Mouse (Mus musculus): ENCODE data around the gene Tns3. TPM values are rescaled to one million over a fixed set of nuclear protein-coding genes. Genes with fewer than 3 reads are reported as not detected.

Tns3 gene
- polyA plus RNA-seq, 1 experiment from 2014 or later: 6.8 TPM

- Histone ChIP-seq H3K4me2 (replicated peaks) (no peak overlapping the region), H3K27ac (no peak overlapping the region), H3K4me1 (replicated peaks; ENCODE audit: control insufficient read depth, insufficient read depth, low read length) (peaks cover 8% of the 10 kb centered on the region; the same call in 1 of the 2 replicates), H3K9me3 (ENCODE audit: control insufficient read depth, low read length) (no peaks in the 10 kb centered on the region), H3K27me3 (ENCODE audit: control insufficient read depth, insufficient read depth, low read length) (peaks cover 1% of the 10 kb centered on the region; the same call in 1 of the 2 replicates), H3K9ac (no peak overlapping the region), H3K4me3 (replicated peaks; ENCODE audit: low read length) (no peak overlapping the region), H3K36me3 (replicated peaks; ENCODE audit: control insufficient read depth, insufficient read depth) (no peaks in the 10 kb centered on the region)
- ATAC-seq (ENCODE audit: low FRiP score) (no peak), DNase-seq (ENCODE audit: low spot score) (no peak)
- 74% methylated on average over 10 of the region's 10 CpGs for WGBS
These were observed 46.0 kb downstream of the Tns3 start for GRCm38 (mm10) chr11:8618301-8618700.

- Histone ChIP-seq H3K4me1 (replicated peaks; ENCODE audit: control insufficient read depth, insufficient read depth, low read length) (no peaks in the 10 kb centered on the region), H3K4me3 (replicated peaks; ENCODE audit: low read length) (no peak overlapping the region), H3K36me3 (replicated peaks; ENCODE audit: control insufficient read depth, insufficient read depth) (no peaks in the 10 kb centered on the region), H3K9ac (no peak overlapping the region), H3K27ac (no peak overlapping the region), H3K27me3 (ENCODE audit: control insufficient read depth, insufficient read depth, low read length) (no peaks in the 10 kb centered on the region), H3K4me2 (replicated peaks) (no peak overlapping the region), H3K9me3 (ENCODE audit: control insufficient read depth, low read length) (no peaks in the 10 kb centered on the region)
- ATAC-seq (ENCODE audit: low FRiP score) (no peak), DNase-seq (ENCODE audit: low spot score) (no peak)
- 81% methylated on average over 12 of the region's 12 CpGs for WGBS
These were observed 48.9 kb downstream of the Tns3 start for GRCm38 (mm10) chr11:8615436-8615835.

- no peaks in the 10 kb centered on the region for H3K9me3 ChIP-seq (ENCODE audit: control insufficient read depth, low read length)
- no peak overlapping the region for H3K9ac ChIP-seq
- DNase-seq (ENCODE audit: low spot score) (no peak), ATAC-seq (ENCODE audit: low FRiP score) (no peak)
- no peaks in the 10 kb centered on the region for H3K36me3 ChIP-seq (replicated peaks; ENCODE audit: control insufficient read depth, insufficient read depth)
- no peaks in the 10 kb centered on the region for H3K27me3 ChIP-seq (ENCODE audit: control insufficient read depth, insufficient read depth, low read length)
- H3K4me2 ChIP-seq (replicated peaks): no peak overlapping the region
- 75% methylated on average over 7 of the region's 7 CpGs for WGBS
- H3K4me1 ChIP-seq (replicated peaks; ENCODE audit: control insufficient read depth, insufficient read depth, low read length): no peaks in the 10 kb centered on the region
- H3K27ac ChIP-seq: no peak overlapping the region
- no peak overlapping the region for H3K4me3 ChIP-seq (replicated peaks; ENCODE audit: low read length)
These were observed 53.9 kb downstream of the Tns3 start for GRCm38 (mm10) chr11:8610456-8610855.

- no peaks in the 10 kb centered on the region for H3K9me3 ChIP-seq (ENCODE audit: control insufficient read depth, low read length)
- WGBS: 93% methylated on average over 12 of the region's 12 CpGs
These were observed 54.5 kb downstream of the Tns3 start for GRCm38 (mm10) chr11:8609873-8610272.

GRCm38 (mm10) chr11:8607123-8607522 lies 57.2 kb downstream of the Tns3 start:
- Histone ChIP-seq H3K4me3 (replicated peaks; ENCODE audit: low read length) (no peak overlapping the region), H3K27ac (no peak overlapping the region), H3K4me2 (replicated peaks) (no peak overlapping the region), H3K9ac (no peak overlapping the region), H3K4me1 (replicated peaks; ENCODE audit: control insufficient read depth, insufficient read depth, low read length) (no peaks in the 10 kb centered on the region), H3K36me3 (replicated peaks; ENCODE audit: control insufficient read depth, insufficient read depth) (no peaks in the 10 kb centered on the region), H3K9me3 (ENCODE audit: control insufficient read depth, low read length) (no peaks in the 10 kb centered on the region), H3K27me3 (ENCODE audit: control insufficient read depth, insufficient read depth, low read length) (no peaks in the 10 kb centered on the region)
- 98% methylated on average over 1 of the region's 1 CpGs for WGBS
- DNase-seq (ENCODE audit: low spot score) (no peak), ATAC-seq (ENCODE audit: low FRiP score) (no peak)

More at GRCm38 (mm10) chr11:8609873-8610272, 54.5 kb downstream of the Tns3 start:
- DNase-seq (ENCODE audit: low spot score) (no peak), ATAC-seq (ENCODE audit: low FRiP score) (no peak)
- H3K4me2 ChIP-seq (replicated peaks): no peak overlapping the region
- H3K27ac ChIP-seq: no peak overlapping the region
- no peaks in the 10 kb centered on the region for H3K27me3 ChIP-seq (ENCODE audit: control insufficient read depth, insufficient read depth, low read length)
- H3K9ac ChIP-seq: no peak overlapping the region
- H3K4me3 ChIP-seq (replicated peaks; ENCODE audit: low read length): no peak overlapping the region
- no peaks in the 10 kb centered on the region for H3K4me1 ChIP-seq (replicated peaks; ENCODE audit: control insufficient read depth, insufficient read depth, low read length)
- H3K36me3 ChIP-seq (replicated peaks; ENCODE audit: control insufficient read depth, insufficient read depth): no peaks in the 10 kb centered on the region

GRCm38 (mm10) chr11:8604789-8605569 lies 59.4 kb downstream of the Tns3 start:
- no peaks in the 10 kb centered on the region for H3K36me3 ChIP-seq (replicated peaks; ENCODE audit: control insufficient read depth, insufficient read depth)
- no peak overlapping the region for H3K4me2 ChIP-seq (replicated peaks)
- ATAC-seq (ENCODE audit: low FRiP score): no peak
- no peak overlapping the region for H3K4me3 ChIP-seq (replicated peaks; ENCODE audit: low read length)
- no peak overlapping the region for H3K27ac ChIP-seq
- DNase-seq (ENCODE audit: low spot score): no peak
- no peak overlapping the region for H3K9ac ChIP-seq
- no peaks in the 10 kb centered on the region for H3K9me3 ChIP-seq (ENCODE audit: control insufficient read depth, low read length)
- H3K27me3 ChIP-seq (ENCODE audit: control insufficient read depth, insufficient read depth, low read length): no peaks in the 10 kb centered on the region
- H3K4me1 ChIP-seq (replicated peaks; ENCODE audit: control insufficient read depth, insufficient read depth, low read length): no peaks in the 10 kb centered on the region
- 90% methylated on average over 10 of the region's 10 CpGs for WGBS

GRCm38 (mm10) chr11:8602606-8603005 lies 61.7 kb downstream of the Tns3 start:
- no peak for ATAC-seq (ENCODE audit: low FRiP score)

GRCm38 (mm10) chr11:8601411-8601821 lies 62.9 kb downstream of the Tns3 start:
- Histone ChIP-seq H3K36me3 (replicated peaks; ENCODE audit: control insufficient read depth, insufficient read depth) (no peaks in the 10 kb centered on the region), H3K27me3 (ENCODE audit: control insufficient read depth, insufficient read depth, low read length) (no peaks in the 10 kb centered on the region), H3K4me1 (replicated peaks; ENCODE audit: control insufficient read depth, insufficient read depth, low read length) (no peaks in the 10 kb centered on the region), H3K9me3 (ENCODE audit: control insufficient read depth, low read length) (no peaks in the 10 kb centered on the region), H3K27ac (no peak overlapping the region), H3K4me2 (replicated peaks) (no peak overlapping the region), H3K9ac (no peak overlapping the region), H3K4me3 (replicated peaks; ENCODE audit: low read length) (no peak overlapping the region)
- ATAC-seq (ENCODE audit: low FRiP score) (peak; percentile 59), DNase-seq (ENCODE audit: low spot score) (no peak)
- 31% methylated on average over 7 of the region's 7 CpGs for WGBS

More at GRCm38 (mm10) chr11:8602606-8603005, 61.7 kb downstream of the Tns3 start:
- no peak overlapping the region for H3K4me2 ChIP-seq (replicated peaks)
- H3K9ac ChIP-seq: no peak overlapping the region
- H3K36me3 ChIP-seq (replicated peaks; ENCODE audit: control insufficient read depth, insufficient read depth): no peaks in the 10 kb centered on the region
- DNase-seq (ENCODE audit: low spot score): no peak
- 87% methylated on average over 1 of the region's 1 CpGs for WGBS
- H3K27ac ChIP-seq: no peak overlapping the region
- no peaks in the 10 kb centered on the region for H3K27me3 ChIP-seq (ENCODE audit: control insufficient read depth, insufficient read depth, low read length)
- no peaks in the 10 kb centered on the region for H3K4me1 ChIP-seq (replicated peaks; ENCODE audit: control insufficient read depth, insufficient read depth, low read length)
- no peak overlapping the region for H3K4me3 ChIP-seq (replicated peaks; ENCODE audit: low read length)
- no peaks in the 10 kb centered on the region for H3K9me3 ChIP-seq (ENCODE audit: control insufficient read depth, low read length)

GRCm38 (mm10) chr11:8595642-8596041 lies 68.7 kb downstream of the Tns3 start:
- H3K36me3 ChIP-seq (replicated peaks; ENCODE audit: control insufficient read depth, insufficient read depth): no peaks in the 10 kb centered on the region
- WGBS: 94% methylated on average over 5 of the region's 5 CpGs
- DNase-seq (ENCODE audit: low spot score) (no peak), ATAC-seq (ENCODE audit: low FRiP score) (no peak)
- no peaks in the 10 kb centered on the region for H3K4me1 ChIP-seq (replicated peaks; ENCODE audit: control insufficient read depth, insufficient read depth, low read length)
- H3K27me3 ChIP-seq (ENCODE audit: control insufficient read depth, insufficient read depth, low read length): no peaks in the 10 kb centered on the region
- H3K4me2 ChIP-seq (replicated peaks): no peak overlapping the region
- no peak overlapping the region for H3K4me3 ChIP-seq (replicated peaks; ENCODE audit: low read length)
- H3K9me3 ChIP-seq (ENCODE audit: control insufficient read depth, low read length): no peaks in the 10 kb centered on the region
- H3K9ac ChIP-seq: no peak overlapping the region
- no peak overlapping the region for H3K27ac ChIP-seq

Data from hindbrain, embryonic 14.5 days (tissue).